Mouse (Mus musculus) lung, embryonic 15.5 days (tissue): ENCODE results near the gene Vezt. TPM values are rescaled to one million over a fixed set of nuclear protein-coding genes. Genes with fewer than 3 reads are reported as not detected.
A peak's percentile ranks its signal among the peaks of the same experiment; 100 is the strongest.

Source experiments
- ATAC-seq: fragments of 200-750 bp; cut with Nextera tagmentation; 2 replicates; pipeline ENCODE4 v1.8.0; 2017; ENCODE audit warnings: moderate number of reproducible peaks, borderline replicate concordance; ENCODE audit not compliant: low FRiP score, low TSS enrichment; ENCODE audit errors: extremely low read depth
- H3K27ac ChIP-seq: fragments of 300-500 bp; sonication (generic); 2 replicates; pipeline ENCODE4 v1.5.1; 2015; ENCODE audit warnings: moderate library complexity, mild to moderate bottlenecking, inconsistent platforms
- H3K27me3 ChIP-seq: fragments of 300-500 bp; sonication (generic); 2 replicates; pipeline ENCODE4 v1.6.1; 2015; ENCODE audit warnings: inconsistent platforms
- H3K36me3 ChIP-seq: fragments of 300-500 bp; sonication (generic); 2 replicates; pipeline ENCODE4 v1.6.1; 2015; ENCODE audit warnings: inconsistent platforms
- H3K4me1 ChIP-seq: fragments of 300-500 bp; sonication (generic); 2 replicates; pipeline ENCODE4 v1.6.1; 2015; ENCODE audit warnings: inconsistent platforms
- H3K4me2 ChIP-seq: fragments of 300-500 bp; sonication (generic); 2 replicates; pipeline ENCODE4 v1.6.1; 2015; ENCODE audit warnings: inconsistent platforms, mild to moderate bottlenecking, moderate library complexity
- H3K4me3 ChIP-seq: fragments of 300-500 bp; sonication (generic); 2 replicates; pipeline ENCODE4 v1.5.1; 2015; ENCODE audit warnings: mild to moderate bottlenecking, inconsistent platforms
- H3K9ac ChIP-seq: fragments of 300-500 bp; sonication (generic); 2 replicates; pipeline ENCODE4 v1.6.1; 2015; ENCODE audit warnings: inconsistent platforms
- H3K9me3 ChIP-seq: fragments of 300-500 bp; sonication (generic); 2 replicates; pipeline ENCODE4 v1.6.1; 2016; ENCODE audit warnings: inconsistent platforms
- WGBS: fragments of 180-500 bp; shearing (Covaris S2); methylation state at CpG from one replicate; pipeline ENCODE4 v1.1.7; 2015; 5-methylcytosine and 5-hydroxymethylcytosine counted together
- polyA plus RNA-seq: library from polyadenylated mRNA; unstranded; fragments of >200 nt; fragmentation: Nextera tagmentation; extraction: Ambion mirVana; gene quantifications from 2 replicates; pipeline ENCODE4 v1.2.1, GENCODE M21; 2015

The Vezt gene
- polyA plus RNA-seq, 1 experiment from 2014 or later, result 27.8 TPM

GRCm38 (mm10) chr10:94034876-94035657, 550 bp downstream of the Vezt start:
- Histone ChIP-seq H3K9me3 (no peaks in the 10 kb centered on the region), H3K9ac (peak overlapping the region; percentile 81), H3K4me3 (peak overlapping the region; percentile 79), H3K27me3 (no peaks in the 10 kb centered on the region), H3K36me3 (peaks cover under 1% of the 10 kb centered on the region; the same call in 1 of the 2 replicates), H3K4me2 (peak overlapping the region; percentile 65), H3K4me1 (peaks cover 23% of the 10 kb centered on the region), H3K27ac (peak overlapping the region; percentile 41; the same call in 1 of the 2 replicates)
- under 1% methylated on average over 30 of the region's 30 CpGs for WGBS
- ATAC-seq, result peak; percentile 87

GRCm38 (mm10) chr10:94031164-94031563, 4.5 kb downstream of the Vezt start:
- Histone ChIP-seq H3K9ac (no peak overlapping the region), H3K27me3 (no peaks in the 10 kb centered on the region), H3K4me2 (no peak overlapping the region), H3K4me3 (no peak overlapping the region), H3K4me1 (peaks cover 16% of the 10 kb centered on the region), H3K9me3 (no peaks in the 10 kb centered on the region), H3K36me3 (peaks cover 3% of the 10 kb centered on the region; the same call in 1 of the 2 replicates), H3K27ac (no peak overlapping the region)
- ATAC-seq, result no peak
- WGBS, result 95% methylated on average over 6 of the region's 6 CpGs

GRCm38 (mm10) chr10:94028493-94028892, 7.1 kb downstream of the Vezt start:
- Histone ChIP-seq H3K9me3 (no peaks in the 10 kb centered on the region), H3K4me2 (no peak overlapping the region), H3K9ac (no peak overlapping the region), H3K27me3 (no peaks in the 10 kb centered on the region), H3K36me3 (peaks cover 6% of the 10 kb centered on the region; the same call in 1 of the 2 replicates), H3K4me1 (0 out of 2 replicates have a peak, but pooled peaks cover 5% of the 10 kb centered on the region), H3K4me3 (no peak overlapping the region), H3K27ac (no peak overlapping the region)
- no peak for ATAC-seq
- WGBS, result 79% methylated on average over 6 of the region's 6 CpGs

- WGBS, result 94% methylated on average over 7 of the region's 8 CpGs
- Histone ChIP-seq H3K27me3 (no peaks in the 10 kb centered on the region), H3K36me3 (peaks cover 5% of the 10 kb centered on the region; the same call in 1 of the 2 replicates), H3K9ac (no peak overlapping the region), H3K9me3 (no peaks in the 10 kb centered on the region), H3K4me3 (no peak overlapping the region), H3K4me2 (no peak overlapping the region), H3K4me1 (no peaks in the 10 kb centered on the region), H3K27ac (no peak overlapping the region)
- no peak for ATAC-seq
Observed at GRCm38 (mm10) chr10:94025079-94025478, 10.5 kb downstream of the Vezt start.

- Histone ChIP-seq H3K9ac (no peak overlapping the region), H3K36me3 (0 out of 2 replicates have a peak, but pooled peaks cover 3% of the 10 kb centered on the region), H3K4me2 (no peak overlapping the region), H3K4me1 (peaks cover 4% of the 10 kb centered on the region; the same call in 1 of the 2 replicates), H3K27me3 (no peaks in the 10 kb centered on the region), H3K27ac (no peak overlapping the region), H3K9me3 (no peaks in the 10 kb centered on the region), H3K4me3 (no peak overlapping the region)
- 74% methylated on average over 4 of the region's 4 CpGs for WGBS
- ATAC-seq, result no peak
Observed at GRCm38 (mm10) chr10:94021059-94021458, 14.6 kb downstream of the Vezt start.

- 0 out of 2 replicates have a peak, but pooled peaks cover 3% of the 10 kb centered on the region for H3K36me3 ChIP-seq
- 54% methylated on average over 5 of the region's 5 CpGs for WGBS
- H3K4me1 ChIP-seq, result peaks cover 4% of the 10 kb centered on the region; the same call in 1 of the 2 replicates
- H3K4me3 ChIP-seq, result no peak overlapping the region
- no peaks in the 10 kb centered on the region for H3K9me3 ChIP-seq
- H3K4me2 ChIP-seq, result no peak overlapping the region
- H3K27me3 ChIP-seq, result no peaks in the 10 kb centered on the region
- no peak for ATAC-seq
- no peak overlapping the region for H3K27ac ChIP-seq
- H3K9ac ChIP-seq, result no peak overlapping the region
Observed at GRCm38 (mm10) chr10:94020587-94020986, 15.0 kb downstream of the Vezt start.

GRCm38 (mm10) chr10:94017455-94017854, 18.2 kb downstream of the Vezt start:
- 90% methylated on average over 8 of the region's 8 CpGs for WGBS
- H3K9ac ChIP-seq, result no peak overlapping the region
- H3K27me3 ChIP-seq, result no peaks in the 10 kb centered on the region
- H3K4me1 ChIP-seq, result peaks cover 4% of the 10 kb centered on the region; the same call in 1 of the 2 replicates
- no peak for ATAC-seq
- no peaks in the 10 kb centered on the region for H3K9me3 ChIP-seq
- H3K4me3 ChIP-seq, result no peak overlapping the region
- H3K27ac ChIP-seq, result no peak overlapping the region
- H3K4me2 ChIP-seq, result no peak overlapping the region
- no peaks in the 10 kb centered on the region for H3K36me3 ChIP-seq

GRCm38 (mm10) chr10:94014200-94014599, 21.4 kb downstream of the Vezt start:
- no peaks in the 10 kb centered on the region for H3K27me3 ChIP-seq
- H3K9me3 ChIP-seq, result no peaks in the 10 kb centered on the region
- no peaks in the 10 kb centered on the region for H3K36me3 ChIP-seq
- no peak overlapping the region for H3K4me2 ChIP-seq
- no peak overlapping the region for H3K9ac ChIP-seq
- no peak overlapping the region for H3K27ac ChIP-seq
- WGBS, result 59% methylated on average over 4 of the region's 4 CpGs
- 0 out of 2 replicates have a peak, but pooled peaks cover 3% of the 10 kb centered on the region for H3K4me1 ChIP-seq
- H3K4me3 ChIP-seq, result no peak overlapping the region
- no peak for ATAC-seq

GRCm38 (mm10) chr10:94013196-94013595, 22.4 kb downstream of the Vezt start:
- H3K36me3 ChIP-seq, result no peaks in the 10 kb centered on the region
- 60% methylated on average over 3 of the region's 3 CpGs for WGBS
- ATAC-seq, result no peak
- 0 out of 2 replicates have a peak, but pooled peaks cover 3% of the 10 kb centered on the region for H3K4me1 ChIP-seq
- no peak overlapping the region for H3K4me2 ChIP-seq
- no peak overlapping the region for H3K9ac ChIP-seq
- no peak overlapping the region for H3K4me3 ChIP-seq
- no peaks in the 10 kb centered on the region for H3K27me3 ChIP-seq
- no peak overlapping the region for H3K27ac ChIP-seq
- no peaks in the 10 kb centered on the region for H3K9me3 ChIP-seq

GRCm38 (mm10) chr10:94011024-94011423, 24.6 kb downstream of the Vezt start:
- ATAC-seq, result peak; percentile 75
- Histone ChIP-seq H3K36me3 (0 out of 2 replicates have a peak, but pooled peaks cover 4% of the 10 kb centered on the region), H3K9ac (no peak overlapping the region), H3K4me2 (no peak overlapping the region), H3K27ac (no peak overlapping the region), H3K27me3 (no peaks in the 10 kb centered on the region), H3K9me3 (no peaks in the 10 kb centered on the region), H3K4me3 (no peak overlapping the region), H3K4me1 (0 out of 2 replicates have a peak, but pooled peaks cover 3% of the 10 kb centered on the region)
- WGBS, result 33% methylated on average over 2 of the region's 2 CpGs

GRCm38 (mm10) chr10:94009991-94010679, 25.5 kb downstream of the Vezt start:
- Histone ChIP-seq H3K9me3 (no peaks in the 10 kb centered on the region), H3K27me3 (no peaks in the 10 kb centered on the region), H3K9ac (no peak overlapping the region), H3K4me1 (0 out of 2 replicates have a peak, but pooled peaks cover 3% of the 10 kb centered on the region), H3K27ac (no peak overlapping the region), H3K36me3 (peaks cover 10% of the 10 kb centered on the region), H3K4me2 (no peak overlapping the region), H3K4me3 (no peak overlapping the region)
- ATAC-seq, result no peak
- WGBS, result 83% methylated on average over 3 of the region's 3 CpGs

GRCm38 (mm10) chr10:94008356-94008755, 27.3 kb downstream of the Vezt start:
- Histone ChIP-seq H3K9me3 (no peaks in the 10 kb centered on the region), H3K4me2 (no peak overlapping the region), H3K27ac (no peak overlapping the region), H3K27me3 (no peaks in the 10 kb centered on the region), H3K9ac (no peak overlapping the region), H3K4me3 (no peak overlapping the region), H3K4me1 (0 out of 2 replicates have a peak, but pooled peaks cover 3% of the 10 kb centered on the region), H3K36me3 (peaks cover 17% of the 10 kb centered on the region)
- 70% methylated on average over 2 of the region's 2 CpGs for WGBS
- no peak for ATAC-seq
